Mouse (Mus musculus) pancreas, adult 10 weeks (tissue): ENCODE data around the gene Sik2. TPM values are rescaled to one million over a fixed set of nuclear protein-coding genes. Genes with fewer than 3 reads are reported as not detected.

Experiments
- polyA plus RNA-seq: library from polyadenylated mRNA; stranded (reverse); fragments of 350-450 nt; fragmentation: Illumina TruSeq; extraction: RNeasy Lipid Tissue Mini Kit (QIAGEN cat#74804); gene quantifications from one replicate; pipeline ENCODE4 v1.2.3, GENCODE M21; 2015; ENCODE audit warnings: low read depth, low replicate concordance; ENCODE audit not compliant: insufficient read depth

Gene Sik2
- 5.4 TPM for polyA plus RNA-seq

GRCm38 (mm10) chr9:51008841-51009655 is at the start of gene Sik2:
TSS of gene Sik2 (minus strand) at chr9:51009073.

GRCm38 (mm10) chr9:50845081-50845480 is 163.8 kb downstream of the Sik2 start, which contains the start of gene Ppp2r1b:
TSS of gene Ppp2r1b (plus strand) at chr9:50845301.

Other genes starting within 250 kb of the Sik2 start
- 0.90 TPM for gene Fdxacb1, start 240.8 kb downstream of the Sik2 start, polyA plus RNA-seq
- gene Alg9, start 234.1 kb downstream of the Sik2 start, polyA plus RNA-seq = 6.7 TPM
- 11.6 TPM for gene 1110032A03Rik, start 233.6 kb downstream of the Sik2 start, polyA plus RNA-seq
- gene Ppp2r1b, start 163.8 kb downstream of the Sik2 start, polyA plus RNA-seq = 4.9 TPM
- gene Btg4, start 51.8 kb upstream of the Sik2 start, polyA plus RNA-seq = not detected
- 1.7 TPM for gene Layn, start 68.0 kb upstream of the Sik2 start, polyA plus RNA-seq
- gene 4833427G06Rik, start 93.0 kb upstream of the Sik2 start, polyA plus RNA-seq = not detected
- gene Gm32742, start 156.4 kb upstream of the Sik2 start, polyA plus RNA-seq = not detected
- gene Pou2af1, start 204.6 kb upstream of the Sik2 start, polyA plus RNA-seq = 0.74 TPM